Mouse (Mus musculus) forebrain, embryonic 11.5 days (tissue): ENCODE measurements at regions not wholly inside any gene's neighbourhood (a gene's known extent, or its start where the extent isn't known, plus 50 kb on each side); places are given as distances from the start of the nearest gene placed in this dataset.

ENCODE experiments used
- ATAC-seq: fragments of 200-750 bp; cut with Nextera tagmentation; replicated peaks from 2 replicates; pipeline ENCODE4 v1.8.0; 2017; ENCODE audit warnings: moderate TSS enrichment; ENCODE audit not compliant: low FRiP score
- DNase-seq: peaks from one replicate; pipeline ENCODE4 v3.0.0-alpha.2; 2017; ENCODE audit warnings: low spot score
- H3K27ac ChIP-seq: fragments of 300-500 bp; sonication (generic); 2 replicates; pipeline ENCODE4 v1.5.1; 2014; ENCODE audit warnings: low read depth, low read length
- H3K27me3 ChIP-seq: fragments of 300-500 bp; sonication (generic); 2 replicates; pipeline ENCODE4 v1.6.1; 2014; ENCODE audit warnings: mild to moderate bottlenecking, low read length, mixed read lengths; ENCODE audit not compliant: control insufficient read depth, insufficient read depth
- H3K36me3 ChIP-seq: fragments of 300-500 bp; sonication (generic); 2 replicates; pipeline ENCODE4 v1.6.1; 2014; ENCODE audit warnings: mild to moderate bottlenecking, low read length, moderate library complexity, mixed read lengths; ENCODE audit not compliant: control insufficient read depth, insufficient read depth
- H3K4me1 ChIP-seq: fragments of 300-500 bp; sonication (generic); replicated peaks from 2 replicates; pipeline ENCODE4 v1.6.1; 2014; ENCODE audit warnings: low read length, mixed read lengths; ENCODE audit not compliant: control insufficient read depth, insufficient read depth
- H3K4me2 ChIP-seq: fragments of 300-500 bp; sonication (generic); 2 replicates; pipeline ENCODE4 v1.6.1; 2014; ENCODE audit warnings: low read depth, mild to moderate bottlenecking, low read length, moderate library complexity, mixed read lengths; ENCODE audit not compliant: severe bottlenecking
- H3K4me3 ChIP-seq: fragments of 300-500 bp; sonication (generic); 2 replicates; pipeline ENCODE4 v1.5.1; 2014; ENCODE audit warnings: low read depth, low read length
- H3K9ac ChIP-seq: fragments of 300-500 bp; sonication (generic); 2 replicates; pipeline ENCODE4 v1.6.1; 2014; ENCODE audit warnings: low read length
- H3K9me3 ChIP-seq: fragments of 300-500 bp; sonication (generic); 2 replicates; pipeline ENCODE4 v1.6.1; 2016; ENCODE audit warnings: low read length, mixed read lengths; ENCODE audit not compliant: control insufficient read depth
- WGBS: fragments of 180-500 bp; shearing (Covaris S2); extraction: QIAGEN DNeasy Blood & Tissue Kit; methylation state at CpG from one replicate; pipeline ENCODE4 v1.1.7; 2014; 5-methylcytosine and 5-hydroxymethylcytosine counted together

- 84% methylated on average over 3 of the region's 3 CpGs for WGBS
- Histone ChIP-seq H3K4me3 (no peak overlapping the region), H3K27me3 (no peaks in the 10 kb centered on the region), H3K9me3 (no peaks in the 10 kb centered on the region), H3K4me2 (no peak overlapping the region), H3K27ac (no peak overlapping the region), H3K36me3 (no peaks in the 10 kb centered on the region), H3K4me1 (no peaks in the 10 kb centered on the region), H3K9ac (no peak overlapping the region)
- no peak for ATAC-seq
- no peak for DNase-seq
These were observed 328.8 kb downstream of the Mtx2 start for GRCm38 (mm10) chr2:75154448-75154847.

DNA sequence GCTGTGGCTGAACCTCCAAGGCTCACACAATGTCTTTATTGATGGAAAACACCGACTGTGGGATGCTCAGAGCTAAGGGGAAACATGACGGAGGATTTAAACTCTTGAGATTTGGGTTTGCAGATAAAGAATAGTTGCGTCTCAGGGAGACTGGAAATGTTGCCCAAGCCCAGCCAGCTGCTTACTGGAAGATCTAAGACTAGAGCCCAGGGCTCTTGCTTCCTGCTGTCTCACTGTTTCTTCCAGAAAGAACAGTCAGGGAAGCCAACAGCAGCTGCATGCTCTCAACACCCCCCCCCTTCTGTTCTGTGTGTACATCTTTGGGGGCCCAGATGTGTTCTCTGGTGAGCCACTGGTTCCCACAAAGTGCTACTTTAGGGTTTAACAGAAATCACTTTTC, 333.0 kb downstream of the Mtx2 start:
- no peak overlapping the region for H3K9ac ChIP-seq
- no peak for ATAC-seq
- no peaks in the 10 kb centered on the region for H3K9me3 ChIP-seq
- H3K36me3 ChIP-seq: no peaks in the 10 kb centered on the region
- 87% methylated on average over 3 of the region's 3 CpGs for WGBS
- no peaks in the 10 kb centered on the region for H3K4me1 ChIP-seq
- H3K4me3 ChIP-seq: no peak overlapping the region
- no peak overlapping the region for H3K27ac ChIP-seq
- no peak for DNase-seq
- no peak overlapping the region for H3K4me2 ChIP-seq
- H3K27me3 ChIP-seq: no peaks in the 10 kb centered on the region

GRCm38 (mm10) chr2:75161075-75161474, 335.5 kb downstream of the Mtx2 start:
- no peak for DNase-seq
- Histone ChIP-seq H3K4me1 (no peaks in the 10 kb centered on the region), H3K4me2 (no peak overlapping the region), H3K36me3 (no peaks in the 10 kb centered on the region), H3K9ac (no peak overlapping the region), H3K27ac (no peak overlapping the region), H3K27me3 (no peaks in the 10 kb centered on the region), H3K9me3 (no peaks in the 10 kb centered on the region), H3K4me3 (no peak overlapping the region)
- WGBS: 93% methylated on average over 14 of the region's 14 CpGs
- no peak for ATAC-seq

DNA sequence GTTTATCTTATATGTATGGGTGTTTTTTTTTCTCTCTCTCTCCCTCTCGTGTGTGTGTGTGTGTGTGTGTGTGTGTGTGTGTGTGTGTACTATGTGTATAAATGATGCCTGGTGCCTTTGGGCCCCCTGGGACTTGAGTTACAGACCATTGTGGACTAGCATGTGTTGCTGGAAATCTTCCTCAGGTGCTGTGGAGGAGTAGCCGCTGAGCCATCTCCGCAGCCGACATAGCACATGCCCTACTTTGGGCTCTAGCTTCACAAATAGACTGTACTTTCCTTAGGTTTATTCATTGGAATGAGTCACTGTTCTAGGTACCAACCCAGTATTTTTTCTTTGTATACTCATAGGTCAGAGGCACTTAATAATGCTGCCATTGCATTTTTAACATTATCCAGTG, 339.4 kb downstream of the Mtx2 start:
- no peak for DNase-seq
- H3K36me3 ChIP-seq: no peaks in the 10 kb centered on the region
- H3K4me3 ChIP-seq: no peak overlapping the region
- no peak for ATAC-seq
- 87% methylated on average over 4 of the region's 4 CpGs for WGBS
- H3K4me2 ChIP-seq: no peak overlapping the region
- no peak overlapping the region for H3K9ac ChIP-seq
- no peaks in the 10 kb centered on the region for H3K4me1 ChIP-seq
- H3K27me3 ChIP-seq: no peaks in the 10 kb centered on the region
- H3K9me3 ChIP-seq: no peaks in the 10 kb centered on the region
- H3K27ac ChIP-seq: no peak overlapping the region

DNA sequence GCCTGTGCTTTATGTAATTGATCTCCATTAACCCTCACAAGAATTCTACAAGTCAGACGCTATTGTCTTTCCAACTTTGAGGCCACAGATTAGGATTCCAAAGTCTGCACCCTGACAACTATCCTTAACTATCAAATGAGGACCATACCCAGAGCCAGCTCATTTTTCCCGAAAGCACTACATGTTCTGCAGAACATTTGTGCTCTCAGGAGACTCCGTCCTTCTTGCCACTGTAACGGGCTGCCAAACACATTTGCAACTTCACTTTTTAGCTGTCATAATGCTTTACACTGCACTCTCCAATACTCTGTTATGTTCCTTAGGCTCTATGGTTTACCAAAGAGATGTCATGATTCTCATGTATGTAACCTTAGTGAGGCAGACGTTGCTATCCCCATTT, 350.7 kb downstream of the Mtx2 start:
- Histone ChIP-seq H3K4me1 (0 out of 2 replicates have a peak, but pooled peaks cover 3% of the 10 kb centered on the region), H3K27me3 (no peaks in the 10 kb centered on the region), H3K36me3 (no peaks in the 10 kb centered on the region), H3K9me3 (no peaks in the 10 kb centered on the region), H3K27ac (no peak overlapping the region), H3K4me2 (no peak overlapping the region), H3K9ac (no peak overlapping the region), H3K4me3 (no peak overlapping the region)
- DNase-seq (no peak), ATAC-seq (no peak)
- WGBS: 70% methylated on average over 5 of the region's 5 CpGs

- Histone ChIP-seq H3K4me1 (peaks cover 4% of the 10 kb centered on the region; the same call in 1 of the 2 replicates), H3K9ac (no peak overlapping the region), H3K36me3 (no peaks in the 10 kb centered on the region), H3K4me2 (no peak overlapping the region), H3K9me3 (no peaks in the 10 kb centered on the region), H3K27me3 (no peaks in the 10 kb centered on the region), H3K27ac (no peak overlapping the region), H3K4me3 (no peak overlapping the region)
- 37% methylated on average over 4 of the region's 4 CpGs for WGBS
- ATAC-seq (no peak), DNase-seq (no peak)
These were observed 357.7 kb downstream of the Mtx2 start for GRCm38 (mm10) chr2:75183293-75183692.

DNA sequence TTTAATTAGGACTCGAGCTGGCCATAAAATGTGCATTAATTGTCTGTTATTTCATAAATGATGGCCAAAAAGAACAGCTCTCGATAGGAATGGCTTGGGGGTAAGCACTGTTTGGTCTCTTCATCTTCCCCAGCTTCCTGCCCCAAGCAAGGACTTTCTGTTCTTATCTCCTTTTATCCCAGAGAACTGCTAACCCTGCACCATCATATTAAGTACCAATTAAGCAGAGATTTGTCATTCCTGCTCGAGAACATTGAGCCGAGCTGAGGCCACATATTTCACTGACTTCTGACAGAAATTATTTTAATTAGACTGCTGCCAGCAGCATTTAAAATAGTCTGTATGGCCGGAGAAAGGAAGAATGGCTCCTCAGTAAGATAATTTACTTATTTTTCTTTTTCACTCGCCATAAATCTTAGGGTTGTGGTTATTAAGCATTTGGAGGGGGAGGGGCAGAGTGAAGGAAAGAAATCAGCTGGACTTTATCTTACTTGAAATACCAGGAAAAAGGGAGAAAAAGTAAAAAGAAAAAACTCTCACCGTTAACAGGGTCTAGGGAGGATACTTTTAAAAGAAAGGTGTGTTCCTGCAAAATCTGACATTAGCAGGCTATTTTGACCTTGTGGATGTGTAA, 377.1 kb downstream of the Mtx2 start:
- DNase-seq (no peak), ATAC-seq (no peak)

GRCm38 (mm10) chr2:75208821-75209758, 383.5 kb downstream of the Mtx2 start:
- no peak for ATAC-seq
- DNase-seq: no peak
- WGBS: 70% methylated on average over 27 of the region's 27 CpGs
- Histone ChIP-seq H3K9me3 (no peaks in the 10 kb centered on the region), H3K27ac (no peak overlapping the region), H3K4me3 (no peak overlapping the region), H3K27me3 (no peaks in the 10 kb centered on the region), H3K9ac (no peak overlapping the region), H3K4me2 (no peak overlapping the region), H3K4me1 (no peaks in the 10 kb centered on the region; the same call in 1 of the 2 replicates), H3K36me3 (no peaks in the 10 kb centered on the region)

More for the DNA sequence above, 377.1 kb downstream of the Mtx2 start:
- Histone ChIP-seq H3K36me3 (no peaks in the 10 kb centered on the region), H3K4me2 (no peak overlapping the region), H3K4me1 (no peaks in the 10 kb centered on the region), H3K27ac (no peak overlapping the region), H3K27me3 (no peaks in the 10 kb centered on the region), H3K4me3 (no peak overlapping the region), H3K9me3 (no peaks in the 10 kb centered on the region), H3K9ac (no peak overlapping the region)
- WGBS: 67% methylated on average over 7 of the region's 7 CpGs
